Mouse (Mus musculus) C2C12 (cell line): ENCODE measurements around the gene Shpk.

Experiments used
- CEBPB ChIP-seq: IDR thresholded peaks from one replicate; pipeline ENCODE4 v1.6.1; 2011; ENCODE audit warnings: low read depth, mild to moderate bottlenecking, control low read depth, moderate library complexity
- CTCF ChIP-seq: IDR thresholded peaks from one replicate; pipeline ENCODE4 v1.5.1; 2011; ENCODE audit not compliant: control insufficient read depth, insufficient read depth, insufficient read length
- FOSL1 ChIP-seq: IDR thresholded peaks from one replicate; pipeline ENCODE4 v1.8.0; 2011; ENCODE audit warnings: mild to moderate bottlenecking, low read length; ENCODE audit not compliant: poor library complexity, insufficient read depth, severe bottlenecking
- MAX ChIP-seq: IDR thresholded peaks from one replicate; pipeline ENCODE4 v1.6.1; 2011; ENCODE audit warnings: mild to moderate bottlenecking, control low read depth
- MYOD1 ChIP-seq: IDR thresholded peaks from one replicate; pipeline ENCODE4 v1.6.1; 2011; ENCODE audit warnings: low read depth; ENCODE audit not compliant: control insufficient read depth, insufficient read length
- MYOG ChIP-seq: IDR thresholded peaks from one replicate; pipeline ENCODE4 v1.6.1; 2011; ENCODE audit not compliant: control insufficient read depth, insufficient read length; ENCODE audit errors: extremely low read depth
- USF1 ChIP-seq: IDR thresholded peaks from one replicate; pipeline ENCODE4 v1.6.1; 2011; ENCODE audit warnings: low read depth, mild to moderate bottlenecking, control low read depth, moderate library complexity

GRCm38 (mm10) chr11:73162284-73162683, 37.0 kb upstream of the Shpk start:
- no peak for TF ChIP-seq MYOG
- TF ChIP-seq CTCF = no peak
- TF ChIP-seq MAX = no peak
- TF ChIP-seq USF1 = no peak
- TF ChIP-seq MYOD1 = no peak
- no peak for TF ChIP-seq CEBPB
- no peak for TF ChIP-seq FOSL1
